Mouse (Mus musculus): ENCODE measurements around the gene Maf. TPM values are rescaled to one million over a fixed set of nuclear protein-coding genes. Genes with fewer than 3 reads are reported as not detected.

Maf gene
- polyA plus RNA-seq, 1 experiment from 2014 or later = 4.9 TPM

DNA sequence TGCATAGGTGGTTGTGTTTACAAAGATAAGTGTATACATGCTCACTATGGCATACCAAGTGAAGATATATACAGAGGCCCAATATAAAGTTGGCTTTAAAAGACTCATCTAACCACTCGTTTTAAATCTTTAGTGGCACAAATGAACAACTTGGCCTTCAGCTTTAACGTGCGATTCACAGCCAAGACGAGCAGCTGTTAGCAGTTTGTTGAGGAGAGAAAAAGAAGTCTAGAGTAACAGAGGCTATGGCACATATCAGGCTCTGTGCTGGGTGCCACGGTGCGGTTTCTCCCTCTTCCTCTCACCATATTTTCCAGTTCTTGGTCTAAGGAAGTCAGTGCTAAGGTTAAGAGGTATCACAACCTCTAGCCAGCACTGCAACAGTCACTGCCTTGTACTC is 34.4 kb upstream of the Maf start:
- H3K27me3 ChIP-seq (replicated peaks; ENCODE audit: control insufficient read depth, insufficient read depth, low read length) = no peaks in the 10 kb centered on the region

DNA sequence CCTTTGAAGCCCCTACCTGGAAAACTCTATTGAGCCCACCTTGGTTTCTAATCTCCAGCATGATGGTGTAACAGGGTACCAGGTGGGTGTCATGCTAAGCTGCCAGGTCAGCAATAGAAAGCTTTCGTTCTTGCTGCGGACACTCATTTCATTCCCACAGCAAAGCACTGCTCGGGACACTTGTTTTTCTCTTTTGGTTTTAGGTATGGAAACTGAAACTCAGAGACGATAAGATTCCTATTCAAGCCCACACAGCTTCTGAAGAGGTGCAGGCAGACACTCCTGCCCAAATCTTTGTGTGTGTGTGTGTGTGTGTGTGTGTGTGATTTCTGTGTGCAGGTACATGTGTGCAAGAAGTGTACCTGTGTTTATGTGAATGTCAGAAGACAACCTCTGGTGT is 32.2 kb upstream of the Maf start:
- Histone ChIP-seq H3K4me1 (replicated peaks; ENCODE audit: control insufficient read depth, insufficient read depth, low read length) (no peaks in the 10 kb centered on the region), H3K27me3 (replicated peaks; ENCODE audit: control insufficient read depth, insufficient read depth, low read length) (no peaks in the 10 kb centered on the region), H3K36me3 (ENCODE audit: control insufficient read depth, insufficient read depth, low read length) (no peaks in the 10 kb centered on the region), H3K9me3 (ENCODE audit: control insufficient read depth, low read length) (no peaks in the 10 kb centered on the region), H3K9ac (ENCODE audit: low read depth, low read length) (no peak overlapping the region), H3K4me3 (ENCODE audit: low read depth, low read length) (no peak overlapping the region), H3K27ac (ENCODE audit: low read depth, low read length) (no peak overlapping the region), H3K4me2 (no peak overlapping the region)
- ATAC-seq (replicated peaks; ENCODE audit: low FRiP score) (no peak), DNase-seq (ENCODE audit: low spot score) (no peak)
- WGBS = 88% methylated on average over 4 of the region's 4 CpGs

More for the DNA sequence above, 34.4 kb upstream of the Maf start:
- Histone ChIP-seq H3K4me2 (no peak overlapping the region), H3K4me1 (replicated peaks; ENCODE audit: control insufficient read depth, insufficient read depth, low read length) (no peaks in the 10 kb centered on the region), H3K4me3 (ENCODE audit: low read depth, low read length) (no peak overlapping the region), H3K27ac (ENCODE audit: low read depth, low read length) (no peak overlapping the region), H3K36me3 (ENCODE audit: control insufficient read depth, insufficient read depth, low read length) (no peaks in the 10 kb centered on the region), H3K9ac (ENCODE audit: low read depth, low read length) (no peak overlapping the region), H3K9me3 (ENCODE audit: control insufficient read depth, low read length) (no peaks in the 10 kb centered on the region)
- 83% methylated on average over 6 of the region's 6 CpGs for WGBS
- ATAC-seq (replicated peaks; ENCODE audit: low FRiP score) (no peak), DNase-seq (ENCODE audit: low spot score) (no peak)

GRCm38 (mm10) chr8:115732401-115732800 is 24.8 kb upstream of the Maf start:
- WGBS = 77% methylated on average over 6 of the region's 6 CpGs
- no peak for ATAC-seq (replicated peaks; ENCODE audit: low FRiP score)
- Histone ChIP-seq H3K4me2 (no peak overlapping the region), H3K27me3 (replicated peaks; ENCODE audit: control insufficient read depth, insufficient read depth, low read length) (no peaks in the 10 kb centered on the region), H3K9ac (ENCODE audit: low read depth, low read length) (no peak overlapping the region), H3K9me3 (ENCODE audit: control insufficient read depth, low read length) (no peaks in the 10 kb centered on the region), H3K27ac (ENCODE audit: low read depth, low read length) (no peak overlapping the region), H3K36me3 (ENCODE audit: control insufficient read depth, insufficient read depth, low read length) (no peaks in the 10 kb centered on the region), H3K4me1 (replicated peaks; ENCODE audit: control insufficient read depth, insufficient read depth, low read length) (no peaks in the 10 kb centered on the region), H3K4me3 (ENCODE audit: low read depth, low read length) (no peak overlapping the region)
- DNase-seq (ENCODE audit: low spot score) = no peak

DNA sequence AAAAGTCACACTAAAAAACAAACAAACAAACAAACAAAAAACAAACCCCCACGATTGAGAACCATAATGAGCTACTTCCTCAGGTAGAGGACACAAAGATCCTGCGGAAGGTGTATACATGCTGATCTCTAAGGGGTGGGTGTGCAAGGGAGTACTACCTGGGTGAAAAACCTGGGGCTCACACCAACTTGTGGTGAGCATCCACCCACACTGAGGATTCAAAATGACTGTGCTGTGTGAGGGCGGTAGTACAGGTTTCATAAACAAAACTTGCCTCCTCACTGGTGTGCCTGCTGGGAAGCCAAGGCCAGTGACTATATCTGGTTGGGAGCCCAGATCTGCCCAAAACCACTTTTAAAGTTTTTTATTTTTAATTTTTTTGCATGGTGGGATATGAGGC is 19.2 kb upstream of the Maf start:
- Histone ChIP-seq H3K4me2 (no peak overlapping the region), H3K27ac (ENCODE audit: low read depth, low read length) (no peak overlapping the region), H3K4me3 (ENCODE audit: low read depth, low read length) (no peak overlapping the region), H3K9me3 (ENCODE audit: control insufficient read depth, low read length) (no peaks in the 10 kb centered on the region), H3K36me3 (ENCODE audit: control insufficient read depth, insufficient read depth, low read length) (no peaks in the 10 kb centered on the region), H3K27me3 (replicated peaks; ENCODE audit: control insufficient read depth, insufficient read depth, low read length) (no peaks in the 10 kb centered on the region), H3K4me1 (replicated peaks; ENCODE audit: control insufficient read depth, insufficient read depth, low read length) (no peaks in the 10 kb centered on the region), H3K9ac (ENCODE audit: low read depth, low read length) (no peak overlapping the region)
- DNase-seq (ENCODE audit: low spot score) (no peak), ATAC-seq (replicated peaks; ENCODE audit: low FRiP score) (no peak)
- WGBS = 85% methylated on average over 3 of the region's 3 CpGs

- H3K4me3 ChIP-seq (ENCODE audit: low read depth, low read length) = no peak overlapping the region
- no peaks in the 10 kb centered on the region for H3K4me1 ChIP-seq (replicated peaks; ENCODE audit: control insufficient read depth, insufficient read depth, low read length)
- H3K36me3 ChIP-seq (ENCODE audit: control insufficient read depth, insufficient read depth, low read length) = no peaks in the 10 kb centered on the region
- no peak overlapping the region for H3K27ac ChIP-seq (ENCODE audit: low read depth, low read length)
- H3K27me3 ChIP-seq (replicated peaks; ENCODE audit: control insufficient read depth, insufficient read depth, low read length) = no peaks in the 10 kb centered on the region
- no peak for ATAC-seq (replicated peaks; ENCODE audit: low FRiP score)
- H3K9me3 ChIP-seq (ENCODE audit: control insufficient read depth, low read length) = no peaks in the 10 kb centered on the region
- H3K4me2 ChIP-seq = no peak overlapping the region
- no peak for DNase-seq (ENCODE audit: low spot score)
- H3K9ac ChIP-seq (ENCODE audit: low read depth, low read length) = no peak overlapping the region
- WGBS = 75% methylated on average over 4 of the region's 4 CpGs
Observed at GRCm38 (mm10) chr8:115726231-115726630, 18.6 kb upstream of the Maf start.

DNA sequence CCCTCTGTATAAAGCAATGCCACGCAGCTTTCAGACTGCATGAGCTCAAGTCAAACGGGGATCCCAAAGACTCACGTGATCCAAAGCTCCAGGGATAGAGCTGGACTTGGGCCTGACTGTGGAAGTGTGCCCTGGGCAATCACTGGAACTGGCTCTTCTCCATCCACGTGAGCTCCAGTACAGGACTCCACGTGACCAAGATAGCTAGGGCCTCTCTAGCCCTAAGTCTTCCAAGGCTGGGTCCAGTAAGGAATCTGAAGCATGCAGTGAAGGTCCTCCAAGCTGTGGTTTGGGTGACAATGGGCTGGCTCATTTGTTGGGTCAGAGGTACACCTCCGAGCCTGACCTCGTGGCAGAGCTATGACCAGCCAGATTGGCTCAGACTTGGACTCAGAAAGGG is 11.5 kb upstream of the Maf start:
- Histone ChIP-seq H3K27me3 (replicated peaks; ENCODE audit: control insufficient read depth, insufficient read depth, low read length) (no peaks in the 10 kb centered on the region), H3K36me3 (ENCODE audit: control insufficient read depth, insufficient read depth, low read length) (no peaks in the 10 kb centered on the region), H3K9me3 (ENCODE audit: control insufficient read depth, low read length) (no peaks in the 10 kb centered on the region), H3K9ac (ENCODE audit: low read depth, low read length) (no peak overlapping the region), H3K27ac (ENCODE audit: low read depth, low read length) (no peak overlapping the region), H3K4me3 (ENCODE audit: low read depth, low read length) (no peak overlapping the region), H3K4me1 (replicated peaks; ENCODE audit: control insufficient read depth, insufficient read depth, low read length) (no peaks in the 10 kb centered on the region), H3K4me2 (no peak overlapping the region)
- no peak for DNase-seq (ENCODE audit: low spot score)
- 70% methylated on average over 7 of the region's 7 CpGs for WGBS
- no peak for ATAC-seq (replicated peaks; ENCODE audit: low FRiP score)

- no peak overlapping the region for H3K9ac ChIP-seq (ENCODE audit: low read depth, low read length)
- H3K36me3 ChIP-seq (ENCODE audit: control insufficient read depth, insufficient read depth, low read length) = no peaks in the 10 kb centered on the region
- no peak for ATAC-seq (replicated peaks; ENCODE audit: low FRiP score)
- H3K4me1 ChIP-seq (replicated peaks; ENCODE audit: control insufficient read depth, insufficient read depth, low read length) = no peaks in the 10 kb centered on the region
- WGBS = 79% methylated on average over 6 of the region's 6 CpGs
- H3K9me3 ChIP-seq (ENCODE audit: control insufficient read depth, low read length) = no peaks in the 10 kb centered on the region
- no peak for DNase-seq (ENCODE audit: low spot score)
- no peaks in the 10 kb centered on the region for H3K27me3 ChIP-seq (replicated peaks; ENCODE audit: control insufficient read depth, insufficient read depth, low read length)
- H3K27ac ChIP-seq (ENCODE audit: low read depth, low read length) = no peak overlapping the region
- no peak overlapping the region for H3K4me3 ChIP-seq (ENCODE audit: low read depth, low read length)
- H3K4me2 ChIP-seq = no peak overlapping the region
Observed at GRCm38 (mm10) chr8:115718621-115719020, 11.0 kb upstream of the Maf start.

GRCm38 (mm10) chr8:115715262-115715661 is 7.7 kb upstream of the Maf start:
- 78% methylated on average over 4 of the region's 4 CpGs for WGBS
- no peak overlapping the region for H3K9ac ChIP-seq (ENCODE audit: low read depth, low read length)
- no peaks in the 10 kb centered on the region for H3K9me3 ChIP-seq (ENCODE audit: control insufficient read depth, low read length)
- no peak overlapping the region for H3K27ac ChIP-seq (ENCODE audit: low read depth, low read length)
- no peaks in the 10 kb centered on the region for H3K36me3 ChIP-seq (ENCODE audit: control insufficient read depth, insufficient read depth, low read length)
- H3K4me1 ChIP-seq (replicated peaks; ENCODE audit: control insufficient read depth, insufficient read depth, low read length) = no peaks in the 10 kb centered on the region
- ATAC-seq (replicated peaks; ENCODE audit: low FRiP score) (no peak), DNase-seq (ENCODE audit: low spot score) (no peak)
- H3K4me2 ChIP-seq = no peak overlapping the region
- no peak overlapping the region for H3K4me3 ChIP-seq (ENCODE audit: low read depth, low read length)
- no peaks in the 10 kb centered on the region for H3K27me3 ChIP-seq (replicated peaks; ENCODE audit: control insufficient read depth, insufficient read depth, low read length)

- H3K9me3 ChIP-seq (ENCODE audit: control insufficient read depth, low read length) = no peaks in the 10 kb centered on the region
- no peak overlapping the region for H3K9ac ChIP-seq (ENCODE audit: low read depth, low read length)
- DNase-seq (ENCODE audit: low spot score) (no peak), ATAC-seq (replicated peaks; ENCODE audit: low FRiP score) (no peak)
- no peaks in the 10 kb centered on the region; the same call in none of the 2 replicates for H3K4me1 ChIP-seq (replicated peaks; ENCODE audit: control insufficient read depth, insufficient read depth, low read length)
- H3K27me3 ChIP-seq (replicated peaks; ENCODE audit: control insufficient read depth, insufficient read depth, low read length) = peaks cover 22% of the 10 kb centered on the region
- no peaks in the 10 kb centered on the region for H3K36me3 ChIP-seq (ENCODE audit: control insufficient read depth, insufficient read depth, low read length)
- H3K4me3 ChIP-seq (ENCODE audit: low read depth, low read length) = no peak overlapping the region
- H3K4me2 ChIP-seq = no peak overlapping the region
- H3K27ac ChIP-seq (ENCODE audit: low read depth, low read length) = no peak overlapping the region
- 63% methylated on average over 11 of the region's 11 CpGs for WGBS
Observed at GRCm38 (mm10) chr8:115711106-115711505, 3.5 kb upstream of the Maf start.

Measured in liver, embryonic 11.5 days (tissue).